Mouse (Mus musculus) megakaryocyte, adult 5-6 weeks (primary cell): ENCODE measurements around the gene Olfr51. TPM values are rescaled to one million over a fixed set of nuclear protein-coding genes. Genes with fewer than 3 reads are reported as not detected.

Experiments used
- total RNA-seq, 2 experiments: library from RNA; stranded (forward) in 1 of 2; stranded (reverse) in 1 of 2; fragments of 153-499, 151-499 nt in 1 of 2; fragments of 221-1000, 200-1000 nt in 1 of 2; gene quantifications; 2 replicates each; pipeline versions ENCODE4 v1.2.3 to v1.2.4; 2015 to 2017

The Olfr51 gene
- total RNA-seq, 2 experiments from 2014 or later, result not detected

Other genes with a start within 250 kb of the Olfr51 start
- 0.02 and 0.18 TPM in 2 replicates for gene Zfp354c, start 175.9 kb upstream of the Olfr51 start, total RNA-seq (2015)
- 0.04 and 0.33 TPM in 2 replicates for gene Zfp354c, start 175.9 kb upstream of the Olfr51 start, total RNA-seq (2017)
- gene Zfp879, start 162.0 kb upstream of the Olfr51 start, total RNA-seq (2015), result not detected in 2 replicates
- not detected in 2 replicates for gene Zfp879, start 162.0 kb upstream of the Olfr51 start, total RNA-seq (2017)
- 0.73 and 1.9 TPM in 2 replicates for gene Grm6, start 152.9 kb upstream of the Olfr51 start, total RNA-seq (2015)
- gene Grm6, start 152.9 kb upstream of the Olfr51 start, total RNA-seq (2017), result 0.11 and 0.89 TPM in 2 replicates
- not detected in 2 replicates for gene Zfp454, start 115.9 kb upstream of the Olfr51 start, total RNA-seq (2015)
- gene Zfp454, start 115.9 kb upstream of the Olfr51 start, total RNA-seq (2017), result not detected in 2 replicates
- gene Zfp2, start 87.4 kb upstream of the Olfr51 start, total RNA-seq (2015), result 0.11 and 0.80 TPM in 2 replicates
- not detected in 2 replicates for gene Zfp2, start 87.4 kb upstream of the Olfr51 start, total RNA-seq (2017)
- not detected in 2 replicates for gene Zfp354b, start 72.0 kb upstream of the Olfr51 start, total RNA-seq (2015)
- 0.16 TPM in 1 of 2 replicates, not detected in the other for gene Zfp354b, start 72.0 kb upstream of the Olfr51 start, total RNA-seq (2017)
- gene 4933414I15Rik, start 59.8 kb upstream of the Olfr51 start, total RNA-seq (2015), result not detected in 2 replicates
- not detected in 2 replicates for gene 4933414I15Rik, start 59.8 kb upstream of the Olfr51 start, total RNA-seq (2017)
- gene Prop1, start 49.8 kb upstream of the Olfr51 start, total RNA-seq (2015), result not detected in 2 replicates
- gene Prop1, start 49.8 kb upstream of the Olfr51 start, total RNA-seq (2017), result not detected in 2 replicates
- not detected in 2 replicates for gene Olfr1378, start 37.1 kb upstream of the Olfr51 start, total RNA-seq (2015)
- gene Olfr1378, start 37.1 kb upstream of the Olfr51 start, total RNA-seq (2017), result not detected in 2 replicates
- not detected in 2 replicates for gene Olfr1377, start 21.6 kb upstream of the Olfr51 start, total RNA-seq (2015)
- not detected in 2 replicates for gene Olfr1377, start 21.6 kb upstream of the Olfr51 start, total RNA-seq (2017)
- not detected in 2 replicates for gene Olfr54, start 10.6 kb downstream of the Olfr51 start, total RNA-seq (2015)
- gene Olfr54, start 10.6 kb downstream of the Olfr51 start, total RNA-seq (2017), result 0.18 TPM in 1 of 2 replicates, not detected in the other
- gene Olfr1375, start 44.5 kb downstream of the Olfr51 start, total RNA-seq (2015), result not detected in 2 replicates
- gene Olfr1375, start 44.5 kb downstream of the Olfr51 start, total RNA-seq (2017), result not detected in 2 replicates
- gene Zfp354a, start 55.7 kb downstream of the Olfr51 start, total RNA-seq (2015), result not detected in 2 replicates
- 0.22 TPM in 1 of 2 replicates, not detected in the other for gene Zfp354a, start 55.7 kb downstream of the Olfr51 start, total RNA-seq (2017)
- gene Gm12569, start 216.9 kb downstream of the Olfr51 start, total RNA-seq (2015), result not detected in 2 replicates
- gene Gm12569, start 216.9 kb downstream of the Olfr51 start, total RNA-seq (2017), result not detected in 2 replicates